Mouse (Mus musculus): ENCODE measurements around the gene Lepr. TPM values are rescaled to one million over a fixed set of nuclear protein-coding genes. Genes with fewer than 3 reads are reported as not detected.
"Not testable (repeated sequence)": the region's sequence is repeated elsewhere in the genome, so short reads cannot be mapped to it uniquely, and the experiment has no call there.

The Lepr gene
- polyA plus RNA-seq, 1 experiment from 2014 or later = 3.8 TPM

- no peak for ATAC-seq (ENCODE audit: low FRiP score)
- H3K4me1 ChIP-seq = peaks cover 11% of the 10 kb centered on the region
- WGBS = 11% methylated on average over 5 of the region's 5 CpGs
These were observed 1.9 kb downstream of the Lepr start for GRCm38 (mm10) chr4:101718991-101719580.

GRCm38 (mm10) chr4:101721705-101722104 lies 4.5 kb downstream of the Lepr start:
- WGBS = 81% methylated on average over 4 of the region's 4 CpGs
- H3K4me3 ChIP-seq (replicated peaks) = no peak overlapping the region
- no peak for ATAC-seq (ENCODE audit: low FRiP score)
- peaks cover 11% of the 10 kb centered on the region for H3K4me1 ChIP-seq
- no peak overlapping the region for H3K27ac ChIP-seq (replicated peaks)
- H3K9me3 ChIP-seq (replicated peaks) = no peaks in the 10 kb centered on the region
- H3K9ac ChIP-seq (replicated peaks) = no peak overlapping the region
- no peaks in the 10 kb centered on the region for H3K36me3 ChIP-seq
- no peak overlapping the region for H3K4me2 ChIP-seq
- H3K27me3 ChIP-seq (replicated peaks) = peaks cover 19% of the 10 kb centered on the region

More at GRCm38 (mm10) chr4:101718991-101719580, 1.9 kb downstream of the Lepr start:
- no peak overlapping the region for H3K27ac ChIP-seq (replicated peaks)
- peaks cover 28% of the 10 kb centered on the region for H3K27me3 ChIP-seq (replicated peaks)
- H3K36me3 ChIP-seq = no peaks in the 10 kb centered on the region
- no peaks in the 10 kb centered on the region for H3K9me3 ChIP-seq (replicated peaks)
- no peak overlapping the region for H3K4me2 ChIP-seq
- no peak overlapping the region for H3K9ac ChIP-seq (replicated peaks)
- no peak overlapping the region for H3K4me3 ChIP-seq (replicated peaks)

GRCm38 (mm10) chr4:101741973-101742372 lies 24.8 kb downstream of the Lepr start:
- H3K4me2 ChIP-seq = no peak overlapping the region
- no peak overlapping the region for H3K9ac ChIP-seq (replicated peaks)
- H3K4me3 ChIP-seq (replicated peaks) = no peak overlapping the region
- H3K36me3 ChIP-seq = no peaks in the 10 kb centered on the region
- no peaks in the 10 kb centered on the region for H3K4me1 ChIP-seq
- no peak overlapping the region for H3K27ac ChIP-seq (replicated peaks)
- no peak for ATAC-seq (ENCODE audit: low FRiP score)
- WGBS = 89% methylated on average over 2 of the region's 2 CpGs
- H3K27me3 ChIP-seq (replicated peaks) = no peaks in the 10 kb centered on the region
- H3K9me3 ChIP-seq (replicated peaks) = no peaks in the 10 kb centered on the region

GRCm38 (mm10) chr4:101745534-101745933 lies 28.3 kb downstream of the Lepr start:
- Histone ChIP-seq H3K27ac (replicated peaks) (no peak overlapping the region), H3K4me1 (no peaks in the 10 kb centered on the region), H3K4me2 (no peak overlapping the region), H3K9ac (replicated peaks) (no peak overlapping the region), H3K36me3 (no peaks in the 10 kb centered on the region), H3K4me3 (replicated peaks) (no peak overlapping the region), H3K27me3 (replicated peaks) (no peaks in the 10 kb centered on the region), H3K9me3 (replicated peaks) (no peaks in the 10 kb centered on the region)
- no peak for ATAC-seq (ENCODE audit: low FRiP score)
- WGBS = 93% methylated on average over 4 of the region's 4 CpGs

- Histone ChIP-seq H3K27ac (replicated peaks) (no peak overlapping the region), H3K36me3 (no peaks in the 10 kb centered on the region), H3K9ac (replicated peaks) (no peak overlapping the region), H3K4me3 (replicated peaks) (no peak overlapping the region), H3K4me2 (no peak overlapping the region), H3K9me3 (replicated peaks) (no peaks in the 10 kb centered on the region), H3K4me1 (no peaks in the 10 kb centered on the region), H3K27me3 (replicated peaks) (no peaks in the 10 kb centered on the region)
- WGBS = 94% methylated on average over 5 of the region's 5 CpGs
- no peak for ATAC-seq (ENCODE audit: low FRiP score)
These were observed 43.3 kb downstream of the Lepr start for GRCm38 (mm10) chr4:101760490-101760889.

- H3K27me3 ChIP-seq (replicated peaks); H3K36me3 ChIP-seq; H3K4me3 ChIP-seq (replicated peaks); H3K9ac ChIP-seq (replicated peaks); H3K4me1 ChIP-seq; H3K9me3 ChIP-seq (replicated peaks); ATAC-seq (ENCODE audit: low FRiP score); H3K4me2 ChIP-seq; H3K27ac ChIP-seq (replicated peaks): not testable (repeated sequence)
- 96% methylated on average over 4 of the region's 4 CpGs for WGBS
These were observed 126.7 kb downstream of the Lepr start, which contains the start of gene B020004J07Rik for GRCm38 (mm10) chr4:101843923-101844322. Gene B020004J07Rik, minus strand, starts transcription at chr4:101844023.

- H3K27ac ChIP-seq (replicated peaks) = no peak overlapping the region
- H3K27me3 ChIP-seq (replicated peaks) = no peaks in the 10 kb centered on the region
- no peaks in the 10 kb centered on the region for H3K9me3 ChIP-seq (replicated peaks)
- H3K4me2 ChIP-seq = no peak overlapping the region
- no peak overlapping the region for H3K4me3 ChIP-seq (replicated peaks)
- no peak for ATAC-seq (ENCODE audit: low FRiP score)
- 75% methylated on average over 2 of the region's 2 CpGs for WGBS
- H3K9ac ChIP-seq (replicated peaks) = no peak overlapping the region
- H3K4me1 ChIP-seq = no peaks in the 10 kb centered on the region
- H3K36me3 ChIP-seq = no peaks in the 10 kb centered on the region
These were observed 133.7 kb downstream of the Lepr start for GRCm38 (mm10) chr4:101850908-101851307.

- 49% methylated on average over 6 of the region's 6 CpGs for WGBS
- no peak overlapping the region for H3K9ac ChIP-seq (replicated peaks)
- no peak overlapping the region for H3K4me2 ChIP-seq
- H3K27me3 ChIP-seq (replicated peaks) = no peaks in the 10 kb centered on the region
- H3K4me1 ChIP-seq = no peaks in the 10 kb centered on the region
- H3K36me3 ChIP-seq = no peaks in the 10 kb centered on the region
- no peak overlapping the region for H3K27ac ChIP-seq (replicated peaks)
- no peak for ATAC-seq (ENCODE audit: low FRiP score)
- no peak overlapping the region for H3K4me3 ChIP-seq (replicated peaks)
- no peaks in the 10 kb centered on the region for H3K9me3 ChIP-seq (replicated peaks)
These were observed 143.7 kb downstream of the Lepr start for GRCm38 (mm10) chr4:101860873-101861272.

GRCm38 (mm10) chr4:101862289-101862688 lies 145.1 kb downstream of the Lepr start:
- no peaks in the 10 kb centered on the region for H3K27me3 ChIP-seq (replicated peaks)
- H3K36me3 ChIP-seq = no peaks in the 10 kb centered on the region
- WGBS = 93% methylated on average over 6 of the region's 6 CpGs
- no peak overlapping the region for H3K4me2 ChIP-seq
- H3K4me3 ChIP-seq (replicated peaks) = no peak overlapping the region
- no peaks in the 10 kb centered on the region for H3K9me3 ChIP-seq (replicated peaks)
- ATAC-seq (ENCODE audit: low FRiP score) = no peak
- no peak overlapping the region for H3K9ac ChIP-seq (replicated peaks)
- no peaks in the 10 kb centered on the region for H3K4me1 ChIP-seq
- no peak overlapping the region for H3K27ac ChIP-seq (replicated peaks)

Other genes starting within 250 kb of the Lepr start
- 51.7 and 57.4 TPM in 2 replicates for gene Dnajc6, start 220.8 kb upstream of the Lepr start, polyA plus RNA-seq (2015; fragmentation: Nextera tagmentation; extraction: Ambion mirVana)
- 75.6 and 77.5 TPM in 2 replicates for gene Leprot, start 69.7 kb upstream of the Lepr start, polyA plus RNA-seq (2015; fragmentation: Nextera tagmentation; extraction: Ambion mirVana)
- gene B020004J07Rik, start 126.6 kb downstream of the Lepr start, polyA plus RNA-seq (2015; fragmentation: Nextera tagmentation; extraction: Ambion mirVana) = not detected in 2 replicates
- gene C130073F10Rik, start 176.4 kb downstream of the Lepr start, polyA plus RNA-seq (2015; fragmentation: Nextera tagmentation; extraction: Ambion mirVana) = not detected in 2 replicates
- gene Gm12800, start 191.7 kb downstream of the Lepr start, polyA plus RNA-seq (2015; fragmentation: Nextera tagmentation; extraction: Ambion mirVana) = not detected in 2 replicates
- not detected in 2 replicates for gene Gm12794, start 223.0 kb downstream of the Lepr start, polyA plus RNA-seq (2015; fragmentation: Nextera tagmentation; extraction: Ambion mirVana)

All from neural tube, embryonic 15.5 days (tissue).